Mouse (Mus musculus) layer of hippocampus, adult 11-12 months (tissue): ENCODE data around the gene Jag1.

ENCODE experiments used
- DNase-seq: peaks from one replicate; pipeline ENCODE4 v3.0.0; 2022; ENCODE audit warnings: low spot score

Gene Jag1

DNA sequence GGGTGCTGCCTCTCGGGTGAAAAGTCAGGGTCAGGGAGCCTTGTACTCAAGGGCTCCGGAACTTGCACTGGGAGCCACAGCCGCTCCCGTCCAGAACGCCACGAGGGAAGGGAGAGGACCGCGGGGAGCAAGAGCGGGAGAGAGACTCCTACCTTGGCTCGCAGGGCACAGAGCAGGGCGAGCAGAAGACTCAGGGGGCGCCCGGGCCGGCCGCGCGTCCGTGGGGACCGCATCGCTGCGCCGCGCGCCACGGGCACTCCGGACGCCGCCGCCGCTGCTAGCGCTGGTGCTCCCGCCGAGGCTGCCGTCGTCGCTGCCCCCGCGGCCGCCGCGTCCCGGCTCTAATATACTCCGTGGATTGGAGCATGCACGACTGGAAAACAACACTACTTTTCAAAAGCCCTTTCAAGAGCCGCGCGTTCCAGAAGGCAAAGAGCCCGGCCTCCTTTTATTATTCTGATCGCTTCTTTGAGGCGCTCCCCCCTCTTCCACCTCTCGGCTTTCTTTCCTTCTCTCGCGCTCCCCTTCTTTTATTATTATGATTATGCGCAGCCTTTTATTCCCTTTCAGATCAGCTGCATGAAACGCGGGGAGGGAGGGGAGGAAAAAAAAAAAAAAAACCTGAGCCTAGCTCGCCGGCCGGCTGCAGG lies at the start of gene Jag1:
Jag1 (minus strand) TSS at position 620 of the 650 bp plus-strand sequence.
- DNase-seq, result peak; percentile 41

DNA sequence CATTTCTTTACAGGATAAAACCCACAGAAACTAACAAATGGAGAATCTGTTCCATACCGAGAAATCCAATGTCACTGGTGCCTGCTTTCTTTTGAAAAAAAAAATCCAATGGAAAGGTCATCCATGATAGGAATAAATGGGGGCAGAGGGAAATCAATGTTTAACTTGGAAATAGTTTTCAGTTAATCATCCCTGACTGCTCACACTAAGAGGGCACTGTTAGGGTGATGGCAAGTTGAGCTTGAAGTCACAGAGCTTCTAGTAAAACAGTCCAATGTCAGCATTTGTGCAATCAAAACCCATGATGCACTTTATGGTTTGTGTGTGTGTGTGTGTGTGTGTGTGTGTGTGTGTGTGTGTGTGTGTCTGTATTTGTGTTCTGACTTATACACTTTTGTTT lies 39.6 kb upstream of the Jag1 start:
- no peak for DNase-seq

DNA sequence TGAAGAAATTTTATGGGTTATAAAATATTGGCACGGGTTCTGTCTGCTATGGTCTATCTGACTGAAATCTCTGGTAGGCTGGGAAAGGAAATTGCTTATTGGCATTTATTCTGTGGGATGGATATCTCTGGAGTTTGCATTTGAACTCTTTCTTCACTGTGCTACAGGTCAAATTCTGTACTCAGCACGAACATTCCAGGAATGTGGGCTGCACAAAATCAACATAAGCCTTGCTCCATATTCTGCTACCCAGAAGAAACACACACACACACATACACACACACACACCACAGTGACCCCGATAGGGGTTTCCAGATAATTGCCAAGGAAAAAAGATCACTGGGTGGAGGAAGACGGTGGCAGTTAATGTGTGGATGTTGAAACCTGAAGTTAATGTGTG lies 37.4 kb upstream of the Jag1 start:
- DNase-seq, result no peak

DNA sequence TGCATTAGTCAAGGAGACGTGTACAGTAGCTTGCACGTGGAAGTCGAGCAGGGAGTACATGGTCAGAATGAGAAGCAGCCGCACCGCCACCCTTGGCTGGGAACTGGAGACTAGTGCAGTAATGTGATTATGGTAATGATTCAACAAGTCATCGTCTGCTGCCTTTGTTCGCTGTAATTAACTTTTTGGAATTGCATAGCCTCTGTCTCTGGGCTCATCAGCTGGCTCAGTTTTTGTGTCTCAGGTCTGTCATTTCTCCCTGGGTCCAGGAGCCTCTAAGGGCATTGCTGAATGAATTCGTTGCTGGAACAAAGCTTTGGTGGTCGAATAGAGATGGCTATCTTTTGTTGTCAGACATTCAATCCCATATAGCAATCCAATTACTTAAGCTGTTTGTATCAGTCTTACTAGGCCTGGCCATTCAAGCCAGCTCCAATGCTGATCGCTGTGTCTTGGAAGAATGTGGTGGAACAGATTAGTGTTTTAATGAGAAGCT lies 36.8 kb upstream of the Jag1 start:
- DNase-seq, result no peak

DNA sequence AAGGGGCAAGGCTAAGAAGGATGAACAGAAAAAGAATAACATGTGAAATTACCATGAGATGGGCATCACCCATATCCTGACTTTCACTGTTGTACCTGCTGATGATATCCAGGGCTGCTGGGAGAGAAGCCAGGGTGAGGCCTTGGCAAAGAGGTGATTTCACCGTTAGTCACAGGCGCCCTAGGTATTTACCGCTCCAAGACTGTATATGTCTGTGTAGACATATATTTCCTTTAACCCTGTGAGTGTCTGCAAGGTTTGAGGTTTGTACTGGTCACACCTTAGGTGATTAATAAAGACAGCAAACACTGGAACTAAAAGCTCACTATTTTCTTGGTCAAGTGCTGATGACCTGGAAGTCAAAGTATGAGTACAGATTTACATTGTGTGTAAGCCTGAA lies 34.5 kb upstream of the Jag1 start:
- no peak for DNase-seq

DNA sequence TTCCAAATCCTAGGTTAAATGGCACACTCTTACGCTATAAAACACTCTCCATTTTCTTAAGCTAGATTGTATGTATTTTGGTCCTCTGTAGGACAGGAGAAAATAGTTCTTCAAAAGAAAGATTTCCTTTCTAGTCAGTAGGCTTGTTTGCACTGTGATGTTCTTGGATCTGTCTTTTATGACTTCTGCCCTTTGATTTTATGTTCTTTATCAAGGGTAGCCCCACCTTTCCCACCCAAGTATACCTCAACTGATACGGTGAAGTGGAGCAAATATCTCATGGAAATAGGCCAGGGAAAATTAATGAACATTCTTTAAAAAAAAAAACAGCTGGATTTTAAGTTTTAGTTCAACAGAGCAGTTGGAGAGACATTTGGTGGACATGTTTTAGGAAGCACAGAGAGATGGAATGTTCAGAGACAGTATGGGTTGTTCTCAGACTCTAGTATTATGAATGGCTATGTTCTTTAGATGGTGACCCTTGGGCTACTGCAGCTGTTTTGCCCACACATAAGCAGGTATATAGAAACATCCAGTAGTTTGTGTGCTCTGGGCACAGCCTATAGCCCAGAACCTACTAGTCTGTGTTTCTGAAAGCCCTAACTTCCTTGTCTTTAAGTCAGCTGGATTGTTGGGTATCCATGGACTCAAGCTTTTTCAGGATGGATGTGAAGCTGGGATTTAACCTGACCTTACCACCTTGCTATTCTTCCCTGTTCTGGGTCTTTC lies 30.7 kb upstream of the Jag1 start:
- no peak for DNase-seq

DNA sequence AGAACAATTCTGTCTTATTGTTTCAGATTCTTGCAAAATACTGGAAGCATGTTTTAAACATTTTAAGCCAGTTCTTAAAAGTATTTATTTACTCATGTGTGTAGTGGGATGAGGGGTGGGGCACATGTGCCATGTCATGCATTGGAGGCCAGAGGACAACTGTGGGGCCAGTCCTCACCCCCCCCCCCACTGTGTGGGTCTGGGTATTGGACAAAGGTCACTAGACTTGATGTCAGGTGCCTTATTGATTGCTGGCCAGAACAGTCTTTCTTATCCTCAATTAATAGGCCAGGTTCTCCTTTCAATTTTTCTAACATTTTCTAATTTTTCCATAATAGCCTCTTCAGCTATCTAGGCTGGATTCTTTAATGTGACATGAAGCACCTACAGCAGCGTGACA lies 21.6 kb upstream of the Jag1 start:
- no peak for DNase-seq

DNA sequence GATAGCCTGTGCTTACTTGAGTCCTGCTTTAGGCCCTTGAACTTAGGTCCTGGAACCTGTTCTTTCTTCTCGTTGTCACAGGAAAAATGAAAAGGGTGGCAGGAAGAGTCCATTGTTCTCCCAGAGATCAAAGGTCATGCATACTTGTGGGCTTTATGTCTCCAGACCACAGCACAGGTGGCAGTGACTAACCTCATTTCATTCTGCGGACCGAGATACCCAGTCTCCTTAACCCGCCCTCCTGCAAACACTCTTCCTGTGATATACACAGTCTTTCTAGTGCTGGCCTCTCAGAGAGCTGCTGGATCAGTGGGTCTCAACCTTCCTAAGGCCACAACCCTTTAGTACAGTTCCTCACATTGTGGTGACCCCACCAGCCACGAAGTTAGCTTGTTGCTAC lies 17.6 kb upstream of the Jag1 start:
- no peak for DNase-seq

DNA sequence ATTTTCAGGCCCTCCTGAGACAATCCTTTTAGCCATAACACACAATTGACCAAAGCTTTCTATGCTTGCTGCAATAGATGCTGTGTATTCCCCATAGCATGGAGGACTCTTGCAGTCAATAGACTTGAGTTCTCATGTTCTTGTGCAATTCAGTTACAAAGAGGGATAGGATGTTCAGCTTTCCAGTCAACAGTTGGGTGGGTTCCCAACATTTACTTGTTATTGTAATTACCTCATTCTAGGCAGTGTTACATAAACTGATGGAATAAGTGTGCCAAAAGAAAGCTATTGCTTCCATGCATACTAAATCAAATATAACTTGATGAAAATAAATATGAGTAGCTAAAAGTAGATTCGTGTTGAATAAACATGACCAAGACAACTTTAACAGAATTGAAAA lies 8.4 kb upstream of the Jag1 start:
- no peak for DNase-seq

DNA sequence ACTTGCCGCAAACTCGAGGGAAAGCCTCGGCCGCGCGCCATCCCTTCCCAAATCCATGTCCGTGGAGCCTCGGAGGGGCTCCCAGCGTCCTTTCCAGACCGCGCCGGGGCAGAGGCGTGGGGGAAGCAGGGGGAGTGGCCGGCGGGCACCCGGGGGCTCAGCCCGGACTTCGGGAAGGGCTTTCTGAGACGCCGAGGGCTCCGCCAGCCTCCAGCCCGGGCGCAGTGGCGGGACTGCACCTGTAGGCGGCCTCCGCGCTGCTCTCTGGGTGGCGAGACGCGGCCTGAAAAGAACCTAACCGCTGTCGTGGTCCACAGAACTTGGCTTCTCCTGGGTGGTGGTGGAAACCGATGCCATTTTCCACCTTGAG lies 862 bp upstream of the Jag1 start:
- DNase-seq, result peak; percentile 76

DNA sequence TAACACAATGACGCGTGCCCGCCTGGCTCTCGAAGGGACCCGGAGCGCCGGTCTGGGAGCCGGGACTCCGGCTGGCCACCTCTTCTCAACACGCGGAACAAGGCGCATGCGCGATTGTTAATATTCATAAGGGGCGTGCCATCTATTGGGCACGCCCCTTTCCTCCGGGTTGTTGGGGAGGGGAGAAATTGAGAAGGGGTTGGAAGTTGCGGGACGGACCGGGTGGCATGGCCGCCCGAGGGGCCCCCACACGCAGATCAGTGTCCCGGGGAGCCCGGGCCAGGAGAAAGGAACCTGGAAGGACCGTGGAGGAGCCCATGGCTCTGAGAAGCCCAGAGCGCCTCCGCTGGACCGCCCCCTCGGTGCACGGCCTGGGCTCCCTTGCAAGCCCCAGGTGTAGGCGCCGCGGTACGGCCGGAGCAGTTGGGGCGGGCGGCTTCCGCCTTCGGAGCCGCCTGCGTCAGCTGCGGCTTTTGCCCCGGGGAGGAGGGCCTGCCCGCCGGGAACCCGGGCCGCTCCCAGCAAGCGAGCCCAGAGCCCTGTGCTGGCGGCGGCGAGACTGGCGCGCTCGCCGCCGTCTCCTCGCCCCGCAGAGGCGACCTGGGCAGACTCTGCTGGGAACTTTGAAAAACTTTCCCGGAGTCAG lies 354 bp upstream of the Jag1 start:
- DNase-seq, result peak; percentile 88

DNA sequence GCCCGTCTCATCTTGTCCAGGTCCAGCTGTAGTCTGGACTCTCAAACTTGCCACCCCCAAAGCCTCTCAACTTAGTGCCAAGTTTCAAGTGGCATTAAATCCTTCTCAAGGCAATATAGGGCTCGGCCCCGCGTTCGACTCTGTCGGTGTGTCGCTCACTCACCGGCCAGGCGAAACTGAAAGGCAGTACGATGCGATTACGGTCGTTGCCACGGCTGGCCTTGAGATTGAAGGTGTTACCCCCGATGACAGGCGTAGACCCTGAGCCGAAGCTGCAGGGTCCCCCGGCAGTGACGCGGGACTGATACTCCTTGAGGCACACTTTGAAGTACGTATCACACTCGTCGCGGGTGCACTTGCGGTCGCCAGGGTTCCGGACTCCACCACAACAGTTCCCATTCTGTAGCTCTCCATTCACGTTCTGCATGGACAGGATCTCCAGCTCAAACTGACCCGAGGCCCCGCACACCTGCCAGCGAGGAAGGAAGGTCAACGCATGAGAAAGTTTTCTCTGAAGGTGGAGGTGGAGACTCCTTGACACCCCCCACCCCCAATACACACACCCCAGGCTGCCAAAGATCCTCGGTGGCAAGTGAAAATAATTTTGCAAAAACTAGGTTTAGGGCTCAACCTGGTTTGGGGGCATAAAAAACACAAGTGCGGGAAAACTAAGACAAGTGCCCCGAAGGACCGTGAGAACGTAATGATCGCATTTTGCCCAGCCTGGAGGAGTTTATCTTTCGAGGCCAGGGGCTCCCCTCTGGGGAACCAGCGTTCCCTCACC lies 1.0 kb downstream of the Jag1 start:
- no peak for DNase-seq

DNA sequence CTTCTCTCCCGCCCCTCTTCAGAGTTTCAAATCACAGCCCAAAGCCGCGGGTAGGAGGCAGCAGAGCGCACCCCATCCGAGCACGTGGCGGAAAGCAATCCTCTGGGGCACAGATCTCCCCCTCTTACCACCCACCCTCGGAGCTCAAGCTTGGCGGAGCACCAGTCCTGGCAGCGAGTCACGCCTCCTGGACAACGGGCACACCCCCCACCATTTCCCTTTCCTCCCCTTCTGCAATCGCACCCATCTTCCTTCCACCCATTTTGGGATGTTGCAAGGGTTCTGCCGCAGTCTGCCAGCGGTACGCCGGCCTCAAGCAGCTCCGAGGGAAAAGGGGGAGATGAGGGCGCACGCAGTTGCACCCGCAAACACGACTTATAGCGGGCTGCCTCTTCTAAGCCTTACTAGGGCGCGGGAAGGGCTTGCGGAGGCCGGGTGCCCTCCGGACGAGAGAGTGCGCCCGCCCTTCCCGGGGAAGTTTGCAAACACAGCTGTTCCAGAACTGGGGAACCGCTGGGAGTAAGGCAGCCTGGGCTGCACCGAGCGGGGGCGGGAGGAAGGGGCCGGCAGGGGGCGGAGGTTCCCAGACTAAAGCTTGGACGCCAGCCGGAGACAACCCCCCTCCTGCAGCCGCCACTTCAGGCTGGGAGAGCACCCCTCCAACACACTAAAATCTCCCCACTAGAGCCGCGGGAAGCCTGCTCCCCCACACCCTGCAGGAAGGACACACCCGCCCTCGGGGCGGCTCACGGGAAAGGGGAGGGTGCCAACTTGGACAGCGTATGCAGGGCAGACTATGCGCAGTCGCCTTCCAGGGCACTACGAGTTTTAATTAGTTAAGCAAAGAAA lies 2.0 kb downstream of the Jag1 start:
- peak; percentile 78 for DNase-seq

DNA sequence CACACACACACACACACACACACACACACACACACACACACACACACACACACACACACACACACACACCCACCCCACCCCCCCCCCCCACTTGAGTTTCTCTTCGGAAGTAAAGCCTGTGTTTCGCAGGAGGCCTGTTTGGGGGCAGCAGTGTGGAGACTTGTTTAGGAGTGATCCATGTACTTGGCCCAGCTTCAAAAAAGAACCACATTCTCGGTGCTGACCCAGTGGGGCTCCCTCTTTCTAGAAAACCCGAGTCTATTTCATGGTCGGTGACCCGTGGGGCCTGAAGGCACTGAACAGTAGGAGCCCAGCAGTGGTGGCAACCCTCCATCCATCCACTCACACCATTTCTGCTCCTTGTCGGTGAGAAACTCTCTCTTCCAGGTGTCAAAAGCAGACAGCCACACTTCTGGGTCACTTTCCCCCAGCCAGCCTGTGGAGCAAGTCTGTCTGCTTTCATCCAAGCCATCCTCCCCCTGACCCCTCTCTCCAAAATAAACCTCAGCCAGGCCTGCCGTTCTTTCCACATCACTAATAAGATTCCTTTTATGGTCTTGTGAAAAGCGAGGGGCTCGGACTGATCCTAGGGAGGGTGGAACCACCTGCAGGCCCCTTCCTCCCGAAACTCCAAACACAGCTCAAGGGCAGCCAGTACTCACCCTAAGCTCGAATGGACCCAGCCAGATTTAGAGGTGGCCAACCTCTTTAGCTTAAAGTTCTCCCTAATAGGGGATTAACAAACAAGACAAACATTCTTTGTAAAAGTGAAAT lies 3.0 kb downstream of the Jag1 start:
- DNase-seq, result no peak

DNA sequence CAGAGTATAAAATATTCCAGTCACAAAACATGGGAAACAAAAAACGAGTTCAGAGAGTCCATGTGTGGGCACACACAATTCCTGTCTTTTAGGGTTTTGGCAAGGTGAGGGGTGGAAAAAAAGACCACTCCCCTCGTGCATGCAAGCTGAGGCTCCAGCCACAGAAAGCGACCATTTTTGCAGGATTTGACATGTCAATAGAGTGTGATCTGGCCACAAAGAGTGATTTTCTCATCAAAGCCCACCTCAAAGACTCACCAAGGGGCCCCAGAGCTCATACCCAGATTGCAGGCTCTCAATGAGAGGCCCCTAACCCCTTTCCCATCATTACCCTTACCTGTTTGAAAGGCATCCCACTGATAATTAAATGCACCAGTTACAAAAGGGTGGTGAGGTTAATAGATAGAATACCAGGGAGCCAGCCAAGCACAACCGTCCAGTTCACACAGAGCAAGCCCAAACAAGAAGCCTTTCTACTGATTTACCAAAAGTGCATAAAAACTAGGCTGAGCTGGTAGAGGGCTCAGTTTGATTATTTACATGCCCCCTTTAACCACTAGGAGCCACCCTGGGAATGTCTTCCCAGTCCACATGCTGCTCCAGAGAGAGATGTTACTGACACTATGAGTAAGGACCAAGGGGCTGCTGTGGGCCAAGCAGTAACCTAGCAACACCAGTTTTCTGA lies 6.1 kb downstream of the Jag1 start:
- no peak for DNase-seq

DNA sequence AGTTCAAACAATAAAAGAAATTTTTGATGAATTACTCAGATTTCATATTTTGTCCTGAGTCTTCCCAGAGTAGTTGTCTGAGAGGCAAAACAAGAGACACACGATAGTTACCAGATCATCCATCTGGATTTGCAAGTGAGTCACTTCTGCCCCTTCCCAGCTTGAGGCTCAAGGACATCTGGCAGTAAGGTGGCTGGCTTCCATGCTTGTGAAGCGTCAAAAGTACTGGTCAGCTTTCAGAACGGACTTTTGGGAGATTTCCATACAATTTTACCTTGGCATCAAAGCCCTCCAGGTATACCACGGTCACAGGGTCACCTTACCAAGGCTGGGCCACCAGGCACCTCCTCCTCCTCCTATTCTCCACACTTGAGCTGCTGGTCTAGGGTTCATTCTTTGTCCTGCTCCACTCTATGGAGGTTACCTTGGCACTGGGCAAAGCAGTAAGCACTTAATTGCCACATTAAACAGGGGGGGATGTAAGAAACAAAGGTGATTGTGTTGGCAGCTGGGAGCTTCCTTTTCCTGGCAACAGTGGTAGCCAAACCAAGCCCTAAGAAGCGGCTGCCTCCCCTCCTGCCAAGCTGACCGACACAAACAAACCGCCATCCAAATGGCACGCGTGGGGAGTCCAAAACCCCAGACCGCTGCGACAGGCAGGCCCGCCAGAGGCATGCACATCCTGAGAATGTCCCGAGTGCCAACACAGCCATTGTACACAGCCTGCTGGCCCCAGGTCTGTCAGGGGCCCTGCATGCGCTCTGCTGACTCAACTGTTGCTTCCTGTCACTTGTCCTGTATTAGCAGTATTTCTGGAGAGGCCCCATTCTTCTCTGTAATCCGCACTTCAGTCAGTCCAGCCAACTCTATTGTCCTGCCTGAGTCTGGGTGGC lies 6.9 kb downstream of the Jag1 start:
- no peak for DNase-seq

DNA sequence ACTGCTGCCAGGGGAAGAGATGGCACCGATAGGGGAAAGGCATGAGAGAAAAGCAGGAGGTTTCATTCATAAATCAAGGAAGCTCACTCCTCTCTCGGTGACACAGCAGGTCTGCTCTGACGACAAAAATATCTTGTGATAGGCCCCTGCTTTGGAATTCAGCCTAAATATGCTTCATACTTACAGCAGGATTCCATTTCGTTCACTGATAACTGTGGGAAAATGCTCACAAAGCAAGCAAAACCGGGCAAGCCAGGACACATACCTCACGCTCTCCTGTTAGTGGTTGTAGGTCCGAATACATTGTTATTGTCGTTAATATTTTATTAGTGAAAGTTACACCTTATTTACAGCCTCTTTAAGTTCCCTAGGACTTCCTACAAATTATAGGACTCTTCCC lies 8.5 kb downstream of the Jag1 start:
- DNase-seq, result no peak

DNA sequence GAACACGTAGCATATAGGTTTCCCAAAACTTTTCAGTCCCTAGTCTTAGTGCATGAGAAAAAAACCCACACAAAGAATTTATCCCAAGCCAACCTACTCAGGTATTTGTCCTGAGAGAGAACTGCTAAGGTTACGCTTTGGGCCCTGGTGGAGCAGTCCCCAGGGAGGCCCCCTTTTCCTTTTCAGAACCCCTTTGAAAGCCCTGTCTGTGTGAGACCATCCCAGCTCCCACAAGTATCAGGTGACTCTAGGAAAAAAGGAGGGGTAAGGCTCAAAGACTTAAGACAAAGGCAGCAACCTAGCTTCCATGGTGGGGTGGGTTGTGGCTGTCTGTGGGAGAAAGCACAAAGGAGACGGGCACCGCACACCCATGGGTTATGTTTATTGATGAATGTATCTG lies 9.2 kb downstream of the Jag1 start:
- DNase-seq, result no peak

DNA sequence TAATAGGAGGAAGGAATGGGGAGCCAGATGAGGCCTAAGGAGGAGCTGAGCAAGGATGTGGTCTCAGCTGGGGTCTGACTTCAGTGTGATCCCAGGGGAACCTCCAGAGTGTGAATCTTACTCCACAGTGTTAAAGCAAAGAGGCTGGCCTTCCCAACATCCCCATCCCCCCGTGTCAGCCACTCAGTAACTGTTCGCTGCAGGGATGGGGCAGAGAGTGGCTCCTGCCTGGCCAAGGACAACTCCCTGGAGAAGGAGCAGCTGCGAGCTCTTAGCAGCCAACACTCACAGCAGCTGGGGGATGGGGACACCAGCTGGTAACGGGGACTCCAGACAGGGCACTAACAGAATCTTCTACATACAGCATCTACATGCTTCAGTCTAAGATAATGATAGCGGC lies 15.4 kb downstream of the Jag1 start:
- no peak for DNase-seq
